Mouse (Mus musculus): ENCODE results near the gene Mfsd6.

GRCm38 (mm10) chr1:52655153-52655552 lies 72.1 kb downstream of the Mfsd6 start:
- no peak for TF ChIP-seq POLR2A (IDR thresholded peaks at IDR 0.05; ENCODE audit: insufficient read length, low read depth)
- no peak for TF ChIP-seq MYOD1 (IDR thresholded peaks at IDR 0.05; ENCODE audit: control insufficient read depth in 1 of 3, insufficient read length in 2 of 3, low read depth in 2 of 3)
- TF ChIP-seq TCF12 (IDR thresholded peaks at IDR 0.05; ENCODE audit: insufficient read depth, poor library complexity, severe bottlenecking) = no peak
- no peak for TF ChIP-seq SRF (IDR thresholded peaks at IDR 0.05; ENCODE audit: control insufficient read depth, insufficient read length, low read depth)
- no peak for TF ChIP-seq USF1 (IDR thresholded peaks at IDR 0.05; ENCODE audit: low read depth)
- no peak for TF ChIP-seq POLR2AphosphoS2 (IDR thresholded peaks at IDR 0.05; ENCODE audit: insufficient read length, low read depth)
- no peak for TF ChIP-seq REST (IDR thresholded peaks at IDR 0.05; ENCODE audit: insufficient read depth, insufficient read length)

Data from myocyte (in vitro differentiated cells).